Mouse (Mus musculus) forebrain, embryonic 12.5 days (tissue): ENCODE results near the gene Utp20. TPM values are rescaled to one million over a fixed set of nuclear protein-coding genes. Genes with fewer than 3 reads are reported as not detected.

Experiments used
- polyA plus RNA-seq: library from polyadenylated mRNA; unstranded; fragments of >200 nt; fragmentation: Nextera tagmentation; extraction: Ambion mirVana; gene quantifications from 2 replicates; pipeline ENCODE4 v1.2.1, GENCODE M21; 2016

The Utp20 gene
- polyA plus RNA-seq, 1 experiment from 2014 or later: 24.5 TPM

Other genes starting within 250 kb of the Utp20 start
- gene Mybpc1, start 221.7 kb downstream of the Utp20 start, polyA plus RNA-seq: 0.78 and 0.81 TPM in 2 replicates
- gene Spic, start 141.8 kb downstream of the Utp20 start, polyA plus RNA-seq: not detected in 2 replicates
- 125 and 133 TPM in 2 replicates for gene Arl1, start 95.9 kb downstream of the Utp20 start, polyA plus RNA-seq
- not detected in 2 replicates for gene Slc5a8, start 59.2 kb upstream of the Utp20 start, polyA plus RNA-seq